Mouse (Mus musculus): ENCODE data around the gene Tkt.

- TF ChIP-seq CTCF (conservative IDR thresholded peaks at IDR 0.05; ENCODE audit: low read length) (peak; percentile 21; the same call in 1 of the 2 replicates), POU5F1 (IDR thresholded peaks at IDR 0.05; ENCODE audit: borderline replicate concordance, low read length) (no peak)
Observed at GRCm38 (mm10) chr14:30585323-30585722, 37.2 kb downstream of the Tkt start.
